Mouse (Mus musculus): Measurements from ENCODE around the gene Dkk2. TPM values are rescaled to one million over a fixed set of nuclear protein-coding genes. Genes with fewer than 3 reads are reported as not detected.

The Dkk2 gene
- polyA plus RNA-seq, 1 experiment = 0.95 TPM

- Histone ChIP-seq H3K4me1 (ENCODE audit: control insufficient read depth, insufficient read depth, low read length) (no peaks in the 10 kb centered on the region; the same call in 1 of the 2 replicates), H3K4me3 (replicated peaks; ENCODE audit: control insufficient read depth, low read depth, low read length) (no peak overlapping the region), H3K27ac (ENCODE audit: control insufficient read depth, insufficient read depth, low read depth, low read length, poor library complexity) (no peak overlapping the region)
- TF ChIP-seq CTCF (IDR thresholded peaks at IDR 0.05; ENCODE audit: control insufficient read depth, insufficient read depth, low read length) (no peak), POLR2A (IDR thresholded peaks at IDR 0.05; ENCODE audit: borderline replicate concordance, control insufficient read depth, low read depth, low read length) (no peak)
- 65% methylated on average over 3 of the region's 3 CpGs for WGBS
Observed at GRCm38 (mm10) chr3:132100746-132101145, 15.7 kb downstream of the Dkk2 start.

DNA sequence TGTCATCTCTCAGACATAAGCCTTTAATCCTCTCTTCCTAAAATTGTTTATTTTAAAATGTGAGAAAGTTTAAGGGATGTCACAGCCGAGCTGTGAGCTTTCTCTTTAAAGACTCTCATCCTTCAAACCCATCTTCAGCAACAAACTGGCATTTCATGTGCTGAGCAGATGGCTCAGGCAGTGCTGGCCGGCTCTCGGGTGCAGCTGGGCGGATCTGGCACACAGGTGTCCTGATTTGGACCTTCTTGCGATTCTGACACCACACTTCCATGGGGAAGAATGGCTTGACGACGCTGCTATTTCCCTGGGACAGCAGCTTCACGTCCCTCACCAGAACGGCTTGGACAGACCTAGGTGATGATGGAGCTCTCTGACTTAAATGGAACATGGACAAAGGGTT, 17.9 kb downstream of the Dkk2 start:
- WGBS = 69% methylated on average over 9 of the region's 9 CpGs
- TF ChIP-seq POLR2A (IDR thresholded peaks at IDR 0.05; ENCODE audit: borderline replicate concordance, control insufficient read depth, low read depth, low read length) = no peak
- no peak for TF ChIP-seq CTCF (IDR thresholded peaks at IDR 0.05; ENCODE audit: control insufficient read depth, insufficient read depth, low read length)
- Histone ChIP-seq H3K27ac (ENCODE audit: control insufficient read depth, insufficient read depth, low read depth, low read length, poor library complexity) (no peak overlapping the region), H3K4me1 (ENCODE audit: control insufficient read depth, insufficient read depth, low read length) (no peaks in the 10 kb centered on the region; the same call in 1 of the 2 replicates), H3K4me3 (replicated peaks; ENCODE audit: control insufficient read depth, low read depth, low read length) (no peak overlapping the region)

DNA sequence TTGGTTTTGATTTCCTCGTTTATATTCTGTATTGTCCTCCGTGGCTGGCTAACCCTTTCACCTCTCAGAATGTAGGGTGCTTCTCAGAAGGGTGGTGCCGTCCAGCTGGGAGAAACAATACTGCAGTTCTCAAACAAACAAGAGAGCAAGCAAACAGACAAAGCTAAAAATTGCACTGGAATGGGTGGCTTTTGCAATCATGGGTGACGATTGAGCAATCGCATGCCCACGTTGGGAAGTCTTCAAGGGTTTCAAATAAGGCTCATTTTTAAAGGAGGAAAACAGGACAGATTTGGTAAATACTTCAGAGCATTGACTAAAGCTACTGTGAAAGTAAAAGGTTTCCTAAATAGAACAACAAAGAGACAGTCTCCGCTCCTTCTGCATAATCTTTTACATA, 18.4 kb downstream of the Dkk2 start:
- WGBS = 49% methylated on average over 7 of the region's 7 CpGs
- no peak overlapping the region for H3K4me3 ChIP-seq (replicated peaks; ENCODE audit: control insufficient read depth, low read depth, low read length)
- H3K4me1 ChIP-seq (ENCODE audit: control insufficient read depth, insufficient read depth, low read length) = no peaks in the 10 kb centered on the region; the same call in 1 of the 2 replicates
- no peak overlapping the region for H3K27ac ChIP-seq (ENCODE audit: control insufficient read depth, insufficient read depth, low read depth, low read length, poor library complexity)
- no peak for TF ChIP-seq POLR2A (IDR thresholded peaks at IDR 0.05; ENCODE audit: borderline replicate concordance, control insufficient read depth, low read depth, low read length)
- TF ChIP-seq CTCF (IDR thresholded peaks at IDR 0.05; ENCODE audit: control insufficient read depth, insufficient read depth, low read length) = no peak

DNA sequence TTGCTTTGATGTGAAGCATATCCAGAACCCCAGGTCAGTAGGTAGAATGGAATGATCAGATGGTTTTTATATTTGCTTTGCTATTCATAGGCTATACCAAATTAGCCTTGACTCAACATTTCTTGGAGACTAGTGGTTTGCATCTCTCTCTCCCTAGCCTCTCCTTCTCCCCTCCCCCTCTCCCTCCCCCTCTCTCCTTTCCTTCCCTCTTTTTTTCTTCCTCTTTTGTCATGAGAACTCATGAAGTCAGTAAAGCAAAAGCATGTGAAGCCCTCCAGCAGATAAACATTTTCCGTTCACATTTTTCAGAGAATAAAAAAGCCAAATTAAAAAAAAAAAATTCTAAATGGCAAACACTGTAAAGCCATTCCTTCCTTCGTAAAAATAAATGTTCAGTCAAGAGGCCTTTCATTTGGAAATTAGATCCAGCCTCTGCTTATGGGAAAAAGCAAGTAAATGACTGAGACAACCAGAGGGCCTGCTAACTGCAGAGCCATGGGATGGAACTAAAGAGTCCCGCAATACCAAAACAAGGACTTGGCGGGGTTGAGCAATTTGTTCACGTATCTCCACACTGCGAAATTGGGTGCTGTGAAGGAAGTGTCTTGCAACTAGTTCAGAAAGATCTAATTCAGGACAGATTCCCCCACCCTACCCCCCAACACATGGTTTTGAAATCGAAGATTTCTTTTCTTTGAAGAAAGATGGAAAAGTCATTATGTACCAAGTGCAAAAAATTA, 30.9 kb downstream of the Dkk2 start:
- WGBS = 29% methylated on average over 7 of the region's 7 CpGs
- no peak overlapping the region for H3K4me3 ChIP-seq (replicated peaks; ENCODE audit: control insufficient read depth, low read depth, low read length)
- no peaks in the 10 kb centered on the region; the same call in 1 of the 2 replicates for H3K4me1 ChIP-seq (ENCODE audit: control insufficient read depth, insufficient read depth, low read length)
- H3K27ac ChIP-seq (ENCODE audit: control insufficient read depth, insufficient read depth, low read depth, low read length, poor library complexity) = no peak overlapping the region
- TF ChIP-seq POLR2A (IDR thresholded peaks at IDR 0.05; ENCODE audit: borderline replicate concordance, control insufficient read depth, low read depth, low read length) (no peak), CTCF (IDR thresholded peaks at IDR 0.05; ENCODE audit: control insufficient read depth, insufficient read depth, low read length) (no peak)

DNA sequence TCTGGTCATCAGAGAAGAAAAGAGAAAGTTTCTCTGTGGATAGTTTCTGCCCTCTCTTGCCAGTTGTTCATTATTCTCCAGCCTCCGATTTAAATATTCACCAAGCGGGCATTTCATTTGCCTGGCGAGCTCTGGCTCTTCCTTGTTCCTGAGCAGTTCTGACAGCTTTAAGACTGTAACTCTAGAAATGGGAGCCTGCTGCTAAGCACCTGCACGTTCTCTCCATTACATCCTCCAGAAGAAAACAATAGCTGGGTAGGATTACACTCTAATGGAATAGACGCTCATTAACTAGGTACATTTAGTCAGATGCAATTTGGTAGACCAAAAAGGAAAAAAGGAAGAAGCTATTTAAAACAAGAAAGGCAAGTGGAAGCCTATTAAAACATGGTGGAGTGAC, 36.3 kb downstream of the Dkk2 start:
- Histone ChIP-seq H3K4me3 (replicated peaks; ENCODE audit: control insufficient read depth, low read depth, low read length) (no peak overlapping the region), H3K27ac (ENCODE audit: control insufficient read depth, insufficient read depth, low read depth, low read length, poor library complexity) (no peak overlapping the region), H3K4me1 (ENCODE audit: control insufficient read depth, insufficient read depth, low read length) (no peaks in the 10 kb centered on the region)
- TF ChIP-seq CTCF (IDR thresholded peaks at IDR 0.05; ENCODE audit: control insufficient read depth, insufficient read depth, low read length) (no peak), POLR2A (IDR thresholded peaks at IDR 0.05; ENCODE audit: borderline replicate concordance, control insufficient read depth, low read depth, low read length) (no peak)
- WGBS = 75% methylated on average over 5 of the region's 5 CpGs

DNA sequence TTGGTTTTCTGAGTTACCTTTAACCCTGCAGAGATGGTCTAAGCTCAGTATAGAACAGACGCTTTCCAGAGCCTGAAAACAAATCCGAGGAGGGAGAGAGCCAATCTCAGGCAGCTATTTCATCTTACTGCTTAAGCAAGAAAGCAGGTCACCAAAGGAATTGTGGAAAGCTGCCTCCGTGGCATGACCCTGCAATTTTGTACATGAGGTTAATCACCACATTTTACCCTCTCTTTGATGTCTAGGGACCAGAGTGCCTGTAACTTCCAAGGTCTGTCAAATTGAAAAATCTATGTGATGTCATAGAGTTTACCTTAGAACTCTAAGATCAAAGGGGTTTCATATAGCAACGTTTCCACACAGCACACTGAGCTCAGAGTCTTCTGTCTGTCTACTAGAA, 37.5 kb downstream of the Dkk2 start:
- no peak for TF ChIP-seq CTCF (IDR thresholded peaks at IDR 0.05; ENCODE audit: control insufficient read depth, insufficient read depth, low read length)
- 59% methylated on average over 4 of the region's 4 CpGs for WGBS
- no peaks in the 10 kb centered on the region for H3K4me1 ChIP-seq (ENCODE audit: control insufficient read depth, insufficient read depth, low read length)

GRCm38 (mm10) chr3:132125227-132125740, 40.2 kb downstream of the Dkk2 start:
- Histone ChIP-seq H3K4me1 (ENCODE audit: control insufficient read depth, insufficient read depth, low read length) (no peaks in the 10 kb centered on the region), H3K27ac (ENCODE audit: control insufficient read depth, insufficient read depth, low read depth, low read length, poor library complexity) (no peak overlapping the region), H3K4me3 (replicated peaks; ENCODE audit: control insufficient read depth, low read depth, low read length) (no peak overlapping the region)
- WGBS = 67% methylated on average over 8 of the region's 8 CpGs
- TF ChIP-seq POLR2A (IDR thresholded peaks at IDR 0.05; ENCODE audit: borderline replicate concordance, control insufficient read depth, low read depth, low read length) (no peak), CTCF (IDR thresholded peaks at IDR 0.05; ENCODE audit: control insufficient read depth, insufficient read depth, low read length) (no peak)

More for the DNA sequence above, 37.5 kb downstream of the Dkk2 start:
- no peak overlapping the region for H3K4me3 ChIP-seq (replicated peaks; ENCODE audit: control insufficient read depth, low read depth, low read length)
- H3K27ac ChIP-seq (ENCODE audit: control insufficient read depth, insufficient read depth, low read depth, low read length, poor library complexity) = no peak overlapping the region

- no peak for TF ChIP-seq POLR2A (IDR thresholded peaks at IDR 0.05; ENCODE audit: borderline replicate concordance, control insufficient read depth, low read depth, low read length)
- TF ChIP-seq CTCF (IDR thresholded peaks at IDR 0.05; ENCODE audit: control insufficient read depth, insufficient read depth, low read length) = no peak
- Histone ChIP-seq H3K4me1 (ENCODE audit: control insufficient read depth, insufficient read depth, low read length) (no peaks in the 10 kb centered on the region), H3K4me3 (replicated peaks; ENCODE audit: control insufficient read depth, low read depth, low read length) (no peak overlapping the region), H3K27ac (ENCODE audit: control insufficient read depth, insufficient read depth, low read depth, low read length, poor library complexity) (no peak overlapping the region)
- WGBS = 62% methylated on average over 1 of the region's 1 CpGs
Observed at GRCm38 (mm10) chr3:132129730-132130274, 44.7 kb downstream of the Dkk2 start.

All from bone marrow, adult 2 months (tissue).